Mouse (Mus musculus) urinary bladder, postnatal 14 days (tissue): ENCODE measurements around the gene Olfr1173.

Source experiments
- DNase-seq: peaks from one replicate; pipeline ENCODE4 v3.0.0; 2021; ENCODE audit warnings: low spot score

Gene Olfr1173

GRCm38 (mm10) chr2:88279775-88280174 lies at the start of gene Olfr1173:
Olfr1173 (minus strand) TSS chr2:88279875.
- no peak for DNase-seq

GRCm38 (mm10) chr2:88327115-88327514 lies 47.4 kb upstream of the Olfr1173 start, which contains the start of gene Olfr1175-ps:
Olfr1175-ps (minus strand) TSS chr2:88327215.
- no peak for DNase-seq

DNA sequence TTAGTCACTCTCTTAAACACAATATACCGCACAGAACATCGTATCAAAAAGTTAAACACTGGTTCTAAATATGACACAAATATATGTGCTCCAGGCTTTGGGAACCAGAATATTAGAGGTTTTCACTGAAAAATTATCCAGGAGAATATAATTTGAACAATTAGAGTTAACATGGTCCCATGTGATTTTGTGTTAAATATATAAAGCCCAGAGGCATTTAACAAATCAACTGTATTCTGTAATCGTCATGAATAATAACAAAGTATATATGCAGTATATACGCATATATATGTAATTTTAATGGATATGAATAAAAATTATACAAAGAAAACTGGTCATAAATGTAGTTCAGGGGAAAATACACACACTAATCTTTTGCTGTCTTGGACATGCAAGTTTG lies 35.4 kb upstream of the Olfr1173 start, which contains the start of gene Olfr1174-ps:
Gene Olfr1174-ps, minus strand, starts transcription at position 101 of the 400 bp plus-strand sequence.
- DNase-seq: no peak

- no peak for DNase-seq
Observed at GRCm38 (mm10) chr2:88228234-88228633, 51.4 kb downstream of the Olfr1173 start, which contains the start of gene Olfr1170. Olfr1170 (minus strand) TSS chr2:88228334.
